Mouse (Mus musculus): ENCODE measurements around the gene Ireb2. TPM values are rescaled to one million over a fixed set of nuclear protein-coding genes. Genes with fewer than 3 reads are reported as not detected.
A peak's percentile ranks its signal among the peaks of the same experiment; 100 is the strongest.
"Not testable (repeated sequence)": the region's sequence is repeated elsewhere in the genome, so short reads cannot be mapped to it uniquely, and the experiment has no call there.

The Ireb2 gene
- polyA plus RNA-seq, 1 experiment from 2014 or later, result 31.2 TPM

DNA sequence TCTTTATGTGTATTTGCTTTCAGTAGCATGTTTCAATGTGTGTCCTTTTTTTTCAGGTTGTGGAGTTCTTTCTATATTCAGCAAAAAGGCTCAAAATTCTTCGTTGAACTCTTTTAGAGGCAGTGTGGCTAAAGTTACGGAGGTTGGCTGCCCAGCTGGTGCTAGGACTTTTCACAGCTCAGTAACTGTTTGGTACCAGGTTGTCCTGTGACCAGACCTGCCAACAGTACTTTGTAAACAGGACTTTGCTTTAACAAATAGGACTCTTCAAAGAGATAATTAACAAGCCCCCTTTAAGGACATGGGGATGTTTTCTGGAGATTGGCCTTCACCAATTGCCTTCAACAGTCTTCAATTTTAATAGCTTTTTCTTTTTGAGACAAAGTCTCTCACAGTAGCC lies 54.6 kb downstream of the Ireb2 start:
- H3K27me3 ChIP-seq (ENCODE audit: insufficient read depth, poor library complexity, severe bottlenecking), result no peaks in the 10 kb centered on the region
- no peak for DNase-seq (ENCODE audit: low spot score)
- peaks cover 9% of the 10 kb centered on the region for H3K36me3 ChIP-seq
- peak overlapping the region; percentile 82; the same call in 1 of the 2 replicates for H3K4me3 ChIP-seq
- no peaks in the 10 kb centered on the region; the same call in 1 of the 2 replicates for H3K4me1 ChIP-seq
- no peak overlapping the region for H3K27ac ChIP-seq
- 76% methylated on average over 2 of the region's 2 CpGs for WGBS
- 0 out of 2 replicates have a peak, but pooled peaks cover 3% of the 10 kb centered on the region for H3K9me3 ChIP-seq

DNA sequence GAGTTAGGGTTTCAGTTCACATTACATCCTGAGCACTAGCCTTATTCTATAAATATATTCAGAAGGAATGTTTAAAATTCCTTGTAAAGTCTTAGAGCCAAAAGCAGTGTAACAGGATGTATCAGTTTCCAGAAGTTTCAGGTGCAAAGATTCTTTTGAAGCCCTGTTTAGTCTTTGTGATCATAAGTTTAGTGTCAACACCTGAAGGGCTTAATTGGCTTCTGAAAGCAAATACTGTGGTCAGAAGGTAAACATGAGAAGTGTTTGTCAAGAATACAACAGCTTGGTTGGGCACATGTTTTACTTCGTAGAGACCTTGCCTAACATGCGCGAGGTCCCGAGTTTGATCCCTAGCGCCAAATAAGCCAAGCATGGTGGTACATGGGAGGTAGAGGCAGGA lies 55.2 kb downstream of the Ireb2 start:
- Histone ChIP-seq H3K27me3 (ENCODE audit: insufficient read depth, poor library complexity, severe bottlenecking) (no peaks in the 10 kb centered on the region), H3K27ac (no peak overlapping the region), H3K4me3 (no peak overlapping the region), H3K36me3 (peaks cover 9% of the 10 kb centered on the region), H3K9me3 (0 out of 2 replicates have a peak, but pooled peaks cover 3% of the 10 kb centered on the region), H3K4me1 (no peaks in the 10 kb centered on the region; the same call in 1 of the 2 replicates)
- no peak for DNase-seq (ENCODE audit: low spot score)
- WGBS, result 90% methylated on average over 5 of the region's 5 CpGs

DNA sequence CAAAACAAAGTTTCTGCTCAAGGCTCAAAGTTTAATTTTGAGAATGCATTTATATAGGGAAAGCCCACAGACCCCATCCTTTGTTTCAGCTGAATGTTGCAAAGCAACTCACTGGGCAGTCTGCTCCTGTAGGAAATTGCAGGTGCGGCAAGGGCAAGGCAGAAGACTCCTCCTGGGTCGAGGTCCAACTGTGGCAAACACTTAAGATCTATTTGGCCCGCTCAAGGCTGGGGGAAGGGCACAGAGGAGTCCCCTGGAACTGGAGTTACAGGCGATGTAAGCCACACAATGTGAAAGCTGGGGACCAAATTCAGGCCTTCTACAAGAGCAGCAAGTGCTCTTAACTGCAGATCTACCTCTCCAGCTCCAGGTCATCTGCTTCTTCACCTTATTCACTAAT lies 56.4 kb downstream of the Ireb2 start:
- H3K4me1 ChIP-seq, result no peaks in the 10 kb centered on the region; the same call in 1 of the 2 replicates
- H3K36me3 ChIP-seq, result peaks cover 9% of the 10 kb centered on the region
- 61% methylated on average over 4 of the region's 4 CpGs for WGBS

DNA sequence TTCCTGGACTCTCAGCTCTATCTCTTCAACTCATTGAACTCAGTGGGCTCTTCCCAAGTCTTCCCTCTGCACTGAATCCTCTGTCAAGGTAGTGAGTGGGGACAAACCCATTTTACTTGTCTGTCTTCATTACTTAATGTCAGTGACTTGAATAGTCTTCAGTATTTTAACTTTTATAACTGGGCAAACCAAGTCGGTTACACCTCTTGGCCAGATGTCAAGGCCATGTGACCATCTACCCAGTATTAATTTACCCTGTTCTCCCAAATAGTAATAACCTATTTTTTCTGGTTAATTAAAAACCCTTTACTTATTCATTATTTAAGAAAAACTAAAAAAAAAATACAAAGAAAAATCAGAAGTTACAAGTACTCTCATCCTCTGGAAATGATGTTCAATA lies 67.2 kb downstream of the Ireb2 start:
- DNase-seq (ENCODE audit: low spot score), result no peak
- 82% methylated on average over 1 of the region's 1 CpGs for WGBS
- no peaks in the 10 kb centered on the region for H3K27me3 ChIP-seq (ENCODE audit: insufficient read depth, poor library complexity, severe bottlenecking)
- H3K4me1 ChIP-seq, result no peaks in the 10 kb centered on the region
- H3K9me3 ChIP-seq, result no peaks in the 10 kb centered on the region
- no peak overlapping the region for H3K27ac ChIP-seq
- H3K4me3 ChIP-seq, result no peak overlapping the region
- no peaks in the 10 kb centered on the region for H3K36me3 ChIP-seq

More for the DNA sequence above, 56.4 kb downstream of the Ireb2 start:
- Histone ChIP-seq H3K27me3 (ENCODE audit: insufficient read depth, poor library complexity, severe bottlenecking) (no peaks in the 10 kb centered on the region), H3K27ac (no peak overlapping the region), H3K9me3 (0 out of 2 replicates have a peak, but pooled peaks cover 3% of the 10 kb centered on the region), H3K4me3 (no peak overlapping the region)
- DNase-seq (ENCODE audit: low spot score), result no peak

DNA sequence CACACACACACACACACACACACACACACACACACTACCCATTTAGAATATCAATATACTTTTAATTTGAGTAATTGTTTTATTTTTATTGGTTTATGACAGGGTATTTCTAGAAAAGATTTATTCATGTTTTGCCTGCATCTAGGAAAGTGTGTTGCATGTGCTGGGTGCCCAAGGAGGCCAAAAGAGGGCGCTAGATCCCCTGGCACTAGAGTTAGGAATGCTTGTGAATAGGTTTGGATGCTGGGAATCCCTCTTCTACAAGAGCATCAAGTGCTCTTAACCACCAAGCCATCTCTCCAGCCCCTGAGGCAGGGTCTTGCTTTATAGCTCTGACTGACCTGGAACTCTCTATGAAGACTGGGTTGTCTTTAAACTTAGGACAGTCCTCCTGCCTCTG lies 68.2 kb downstream of the Ireb2 start:
- H3K27me3 ChIP-seq (ENCODE audit: insufficient read depth, poor library complexity, severe bottlenecking), result no peaks in the 10 kb centered on the region
- no peak for DNase-seq (ENCODE audit: low spot score)
- no peaks in the 10 kb centered on the region for H3K4me1 ChIP-seq
- H3K9me3 ChIP-seq, result no peaks in the 10 kb centered on the region
- no peaks in the 10 kb centered on the region for H3K36me3 ChIP-seq
- no peak overlapping the region for H3K27ac ChIP-seq
- no peak overlapping the region for H3K4me3 ChIP-seq
- WGBS, result 7% methylated on average over 1 of the region's 1 CpGs

DNA sequence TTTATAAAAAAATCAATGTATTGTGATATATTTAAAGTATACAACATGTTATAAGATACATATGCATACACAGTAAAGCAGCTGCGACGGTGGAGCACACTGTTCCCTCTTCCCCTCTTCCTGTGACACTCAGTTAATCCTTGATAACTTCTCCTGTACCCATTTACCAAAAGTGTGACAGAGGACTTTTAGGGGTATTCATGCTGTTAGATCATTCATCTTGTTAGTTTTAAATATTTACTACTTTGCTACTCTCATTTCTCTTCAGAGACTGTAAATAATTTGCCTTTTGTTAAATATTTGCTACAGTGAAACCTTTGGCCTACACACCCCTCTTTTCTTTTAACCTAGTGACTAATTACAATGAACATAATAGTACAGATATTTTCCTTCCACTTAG lies 68.8 kb downstream of the Ireb2 start:
- Histone ChIP-seq H3K4me1 (no peaks in the 10 kb centered on the region), H3K36me3 (no peaks in the 10 kb centered on the region), H3K9me3 (no peaks in the 10 kb centered on the region), H3K27me3 (ENCODE audit: insufficient read depth, poor library complexity, severe bottlenecking) (no peaks in the 10 kb centered on the region), H3K4me3 (no peak overlapping the region), H3K27ac (no peak overlapping the region)
- WGBS, result 68% methylated on average over 2 of the region's 2 CpGs
- no peak for DNase-seq (ENCODE audit: low spot score)

DNA sequence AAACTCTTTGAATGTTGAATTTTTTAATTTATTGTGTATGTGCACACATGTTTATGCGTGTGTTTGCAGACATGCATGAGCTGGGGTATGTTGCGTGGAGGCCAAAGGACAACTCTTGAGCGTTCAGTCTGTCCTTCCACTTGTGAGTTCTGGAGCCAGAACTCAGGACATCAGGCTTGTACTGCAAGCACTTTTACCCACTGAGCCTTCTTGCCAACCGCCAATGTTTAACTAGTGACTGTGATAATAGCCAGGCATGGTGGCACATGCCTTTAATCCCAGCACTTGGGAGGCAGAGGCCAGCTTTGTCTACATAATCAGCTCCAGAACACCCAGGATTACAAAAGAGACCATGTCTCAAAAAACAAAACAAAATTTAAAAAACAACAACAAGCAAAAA lies 78.5 kb downstream of the Ireb2 start:
- Histone ChIP-seq H3K27ac (no peak overlapping the region), H3K4me3 (no peak overlapping the region), H3K4me1 (no peaks in the 10 kb centered on the region), H3K27me3 (ENCODE audit: insufficient read depth, poor library complexity, severe bottlenecking) (no peaks in the 10 kb centered on the region), H3K9me3 (no peaks in the 10 kb centered on the region), H3K36me3 (peaks cover 6% of the 10 kb centered on the region; the same call in 1 of the 2 replicates)
- no peak for DNase-seq (ENCODE audit: low spot score)
- 91% methylated on average over 4 of the region's 4 CpGs for WGBS

DNA sequence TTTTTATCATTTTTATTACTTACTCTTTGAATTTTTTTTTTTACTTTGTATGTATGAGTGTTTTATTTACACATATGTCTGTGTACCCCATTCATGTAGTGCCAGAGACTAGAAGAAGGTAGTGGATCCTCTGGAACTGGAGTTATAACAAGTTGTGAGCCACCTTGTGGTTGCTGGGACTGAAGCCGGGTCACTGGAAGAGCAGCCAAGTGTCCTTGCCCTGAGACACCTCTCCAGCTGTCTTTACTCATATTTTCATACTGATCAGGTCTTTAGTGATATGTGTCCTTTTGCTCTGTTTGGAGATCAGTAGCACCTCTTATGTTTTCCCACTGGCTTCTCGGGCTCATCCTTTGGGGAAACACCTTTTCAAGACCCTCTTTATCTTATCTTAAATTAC lies 80.9 kb downstream of the Ireb2 start:
- Histone ChIP-seq H3K27me3 (ENCODE audit: insufficient read depth, poor library complexity, severe bottlenecking) (no peaks in the 10 kb centered on the region), H3K4me1 (no peaks in the 10 kb centered on the region), H3K27ac (no peak overlapping the region), H3K4me3 (no peak overlapping the region), H3K36me3 (no peaks in the 10 kb centered on the region), H3K9me3 (no peaks in the 10 kb centered on the region)
- WGBS, result 66% methylated on average over 2 of the region's 2 CpGs
- no peak for DNase-seq (ENCODE audit: low spot score)

DNA sequence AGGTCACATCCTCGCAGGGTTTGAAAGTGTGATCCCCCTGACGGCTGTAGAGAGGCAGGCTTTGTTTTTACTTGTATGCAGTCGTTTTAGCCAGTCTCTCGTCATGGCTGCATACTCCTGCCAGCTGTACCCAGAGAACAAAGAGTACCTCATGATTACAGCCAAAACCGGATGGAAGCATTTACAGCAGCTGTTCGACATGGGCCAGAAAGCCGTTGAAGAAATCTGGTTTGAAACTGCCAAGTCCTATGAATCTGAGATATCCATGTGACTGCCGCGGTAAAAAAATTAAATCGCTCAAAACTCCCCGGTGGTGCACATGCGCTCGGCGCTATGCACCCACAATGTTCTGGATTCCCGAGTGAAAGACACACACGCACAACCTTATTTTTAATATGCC lies 82.7 kb downstream of the Ireb2 start:
- H3K36me3 ChIP-seq, result no peaks in the 10 kb centered on the region
- H3K27ac ChIP-seq, result no peak overlapping the region
- DNase-seq (ENCODE audit: low spot score), result no peak
- H3K4me1 ChIP-seq, result 0 out of 2 replicates have a peak, but pooled peaks cover 1% of the 10 kb centered on the region
- no peak overlapping the region for H3K4me3 ChIP-seq
- no peaks in the 10 kb centered on the region for H3K9me3 ChIP-seq
- H3K27me3 ChIP-seq (ENCODE audit: insufficient read depth, poor library complexity, severe bottlenecking), result no peaks in the 10 kb centered on the region
- 72% methylated on average over 16 of the region's 16 CpGs for WGBS

DNA sequence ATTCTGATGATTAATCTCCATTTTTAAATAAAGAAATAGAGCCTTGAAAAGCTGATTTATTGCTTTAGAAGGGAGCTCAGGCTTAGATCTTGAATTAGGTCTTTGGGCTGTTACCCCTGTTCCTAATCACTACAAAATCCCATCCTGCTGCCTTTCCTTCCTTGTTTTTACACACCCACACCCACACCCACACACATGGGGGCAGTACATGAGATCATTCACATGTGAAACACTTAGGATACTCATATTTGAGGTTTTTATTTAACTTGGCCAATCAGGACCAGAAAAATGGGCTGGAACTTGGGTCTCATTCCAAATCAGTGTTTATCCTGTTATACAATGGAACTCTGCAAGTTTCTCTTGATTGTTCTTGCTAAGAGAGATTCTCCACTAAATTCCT lies 85.9 kb downstream of the Ireb2 start:
- DNase-seq (ENCODE audit: low spot score), result peak; percentile 10
- H3K36me3 ChIP-seq, result peaks cover 22% of the 10 kb centered on the region
- peaks cover 11% of the 10 kb centered on the region for H3K4me1 ChIP-seq
- H3K27ac ChIP-seq, result no peak overlapping the region
- H3K4me3 ChIP-seq, result no peak overlapping the region
- no peaks in the 10 kb centered on the region for H3K9me3 ChIP-seq
- no peaks in the 10 kb centered on the region for H3K27me3 ChIP-seq (ENCODE audit: insufficient read depth, poor library complexity, severe bottlenecking)

DNA sequence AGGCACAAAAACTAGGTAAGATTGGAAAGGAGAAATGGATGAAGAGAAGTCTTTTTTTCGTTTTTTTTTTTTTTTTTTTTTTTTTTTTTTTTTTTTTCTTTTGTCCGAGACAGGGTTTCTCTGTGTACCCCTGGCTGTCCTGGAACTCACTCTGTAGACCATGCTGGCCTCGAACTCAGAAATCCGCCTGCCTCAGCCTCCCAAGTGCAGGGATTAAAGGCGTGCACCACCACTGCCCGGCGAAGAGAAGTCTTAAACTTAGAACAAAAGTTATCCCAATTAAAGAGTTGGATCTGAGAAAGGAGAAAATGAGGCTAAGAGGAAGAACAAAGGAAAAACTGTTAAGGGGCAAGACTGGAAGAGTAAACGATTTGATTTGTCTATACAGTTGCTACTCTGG lies 86.6 kb downstream of the Ireb2 start:
- peak overlapping the region; percentile 97 for H3K4me3 ChIP-seq
- peak overlapping the region; percentile 96 for H3K27ac ChIP-seq
- WGBS, result 39% methylated on average over 8 of the region's 8 CpGs

DNA sequence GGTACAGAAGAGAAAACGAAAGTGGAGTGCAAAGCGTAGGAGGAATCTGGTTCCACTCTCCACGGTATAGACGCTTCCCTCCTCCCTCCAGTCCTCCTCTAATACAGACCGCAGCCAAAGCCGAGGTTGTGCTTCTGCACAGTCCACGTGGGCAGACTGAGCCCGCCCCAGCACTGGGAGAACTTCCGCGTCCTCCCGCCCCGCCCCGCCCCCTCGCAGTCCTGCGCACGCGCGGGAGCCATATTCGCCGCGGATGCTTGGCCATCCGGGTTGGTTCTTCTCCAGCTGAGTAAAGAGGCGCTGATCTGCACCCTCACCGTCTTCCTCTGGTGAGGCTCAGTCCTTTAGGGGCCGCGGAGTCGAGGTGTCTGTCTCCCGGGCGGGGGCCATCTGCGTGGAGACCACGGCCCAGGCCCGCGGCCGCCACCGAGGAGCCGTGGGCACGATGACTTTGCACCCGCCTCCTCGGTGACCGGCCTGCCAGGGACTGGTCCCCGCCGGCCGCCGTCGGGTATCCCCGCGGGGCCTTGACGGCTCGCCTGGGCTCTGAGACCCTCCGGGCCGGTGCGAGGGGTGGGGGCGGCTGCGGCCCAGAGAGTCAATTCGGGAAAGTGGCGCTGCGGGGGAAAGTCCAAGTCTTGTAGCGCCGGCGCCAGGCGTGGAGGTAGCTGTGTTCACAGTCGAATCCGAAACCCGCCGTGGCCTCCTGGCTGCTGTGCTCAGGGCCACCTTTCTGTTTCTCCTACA lies 87.2 kb downstream of the Ireb2 start, which contains the start of the genes Psma4 and AY074887:
Gene Psma4, plus strand, starts transcription at position 216 of the 747 bp plus-strand sequence.
Gene AY074887, minus strand, starts transcription at position 424 of the 747 bp plus-strand sequence.
- peak; percentile 97 for DNase-seq (ENCODE audit: low spot score)
- Histone ChIP-seq H3K27ac (peak within 1 kb of the TSS; percentile 96), H3K36me3 (peaks cover 35% of the 10 kb centered on the region), H3K4me3 (peak within 1 kb of the TSS; percentile 97), H3K4me1 (peaks cover 11% of the 10 kb centered on the region), H3K27me3 (ENCODE audit: insufficient read depth, poor library complexity, severe bottlenecking) (no peaks in the 10 kb centered on the region), H3K9me3 (no peaks in the 10 kb centered on the region)
- under 1% methylated on average over 65 of the region's 65 CpGs for WGBS

More for the DNA sequence above, 86.6 kb downstream of the Ireb2 start:
- not testable (repeated sequence) for H3K9me3 ChIP-seq; H3K27me3 ChIP-seq (ENCODE audit: insufficient read depth, poor library complexity, severe bottlenecking); DNase-seq (ENCODE audit: low spot score)
- Histone ChIP-seq H3K36me3 (peaks cover 29% of the 10 kb centered on the region), H3K4me1 (peaks cover 11% of the 10 kb centered on the region)

DNA sequence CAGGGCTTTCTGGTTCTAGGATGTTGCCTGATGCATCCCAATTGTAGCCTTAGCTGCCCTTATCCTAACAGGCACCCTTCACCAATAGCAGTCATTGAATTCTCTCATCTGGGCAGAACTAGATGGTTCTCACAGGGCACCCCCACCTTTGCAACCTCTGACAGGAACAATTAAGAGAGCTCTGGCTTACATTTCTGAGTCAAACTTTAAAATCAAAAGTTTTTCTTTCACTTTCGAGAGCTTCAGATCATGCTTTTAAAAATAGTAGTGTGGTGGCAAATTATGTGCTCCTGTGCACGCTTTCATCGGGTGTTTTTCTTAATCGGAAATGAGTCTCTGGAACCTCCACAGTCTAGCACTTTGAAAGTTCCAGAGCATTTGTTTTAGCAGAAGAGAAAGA lies 97.5 kb downstream of the Ireb2 start:
- no peaks in the 10 kb centered on the region for H3K27me3 ChIP-seq (ENCODE audit: insufficient read depth, poor library complexity, severe bottlenecking)
- H3K9me3 ChIP-seq, result no peaks in the 10 kb centered on the region
- no peaks in the 10 kb centered on the region for H3K4me1 ChIP-seq
- H3K27ac ChIP-seq, result no peak overlapping the region
- peaks cover 44% of the 10 kb centered on the region for H3K36me3 ChIP-seq
- 93% methylated on average over 4 of the region's 4 CpGs for WGBS
- H3K4me3 ChIP-seq, result no peak overlapping the region
- no peak for DNase-seq (ENCODE audit: low spot score)

Measured in heart, embryonic 10.5 days (tissue).